Mouse (Mus musculus) erythroblast, embryonic 14.5 days (primary cell): Measurements from ENCODE around the gene Tfap2c. TPM values are rescaled to one million over a fixed set of nuclear protein-coding genes. Genes with fewer than 3 reads are reported as not detected.

Source experiments
- H3K27me3 ChIP-seq: 2 replicates; pipeline ENCODE4 v1.6.1; 2012; ENCODE audit warnings: inconsistent platforms; ENCODE audit not compliant: control insufficient read depth
- H3K36me3 ChIP-seq: 2 replicates; pipeline ENCODE4 v1.6.1; 2012; ENCODE audit warnings: mild to moderate bottlenecking, inconsistent platforms; ENCODE audit not compliant: control insufficient read depth
- H3K4me1 ChIP-seq: 2 replicates; pipeline ENCODE4 v1.6.1; 2012; ENCODE audit warnings: inconsistent platforms; ENCODE audit not compliant: control insufficient read depth
- H3K4me3 ChIP-seq: replicated peaks from 2 replicates; pipeline ENCODE3; 2012; ENCODE audit warnings: moderate library complexity, mild to moderate bottlenecking, inconsistent platforms
- H3K9me3 ChIP-seq: 2 replicates; pipeline ENCODE4 v1.6.1; 2012; ENCODE audit warnings: low read length, inconsistent platforms, mixed read lengths; ENCODE audit not compliant: control insufficient read depth
- GATA1 ChIP-seq: IDR thresholded peaks from 2 replicates; pipeline ENCODE4 v1.6.1; 2012; ENCODE audit warnings: low read length, inconsistent platforms, mixed read lengths
- TAL1 ChIP-seq: IDR thresholded peaks from 3 replicates; pipeline ENCODE4 v1.6.1; 2012; ENCODE audit warnings: low read length, inconsistent platforms, mixed read lengths
- polyA plus RNA-seq: library from polyadenylated mRNA; stranded (reverse); fragments of >175 nt; gene quantifications from 2 replicates; pipeline ENCODE4 v1.2.3, GENCODE M21; 2012

Gene Tfap2c
- polyA plus RNA-seq, 1 experiment = not detected

- peaks cover 94% of the 10 kb centered on the region for H3K27me3 ChIP-seq
- H3K4me3 ChIP-seq = no peak overlapping the region
- H3K9me3 ChIP-seq = no peaks in the 10 kb centered on the region; the same call in 1 of the 2 replicates
- TF ChIP-seq GATA1 (no peak), TAL1 (no peak)
- no peaks in the 10 kb centered on the region for H3K4me1 ChIP-seq
- no peaks in the 10 kb centered on the region for H3K36me3 ChIP-seq
Measured at GRCm38 (mm10) chr2:172547807-172548586, 1.4 kb upstream of the Tfap2c start.

DNA sequence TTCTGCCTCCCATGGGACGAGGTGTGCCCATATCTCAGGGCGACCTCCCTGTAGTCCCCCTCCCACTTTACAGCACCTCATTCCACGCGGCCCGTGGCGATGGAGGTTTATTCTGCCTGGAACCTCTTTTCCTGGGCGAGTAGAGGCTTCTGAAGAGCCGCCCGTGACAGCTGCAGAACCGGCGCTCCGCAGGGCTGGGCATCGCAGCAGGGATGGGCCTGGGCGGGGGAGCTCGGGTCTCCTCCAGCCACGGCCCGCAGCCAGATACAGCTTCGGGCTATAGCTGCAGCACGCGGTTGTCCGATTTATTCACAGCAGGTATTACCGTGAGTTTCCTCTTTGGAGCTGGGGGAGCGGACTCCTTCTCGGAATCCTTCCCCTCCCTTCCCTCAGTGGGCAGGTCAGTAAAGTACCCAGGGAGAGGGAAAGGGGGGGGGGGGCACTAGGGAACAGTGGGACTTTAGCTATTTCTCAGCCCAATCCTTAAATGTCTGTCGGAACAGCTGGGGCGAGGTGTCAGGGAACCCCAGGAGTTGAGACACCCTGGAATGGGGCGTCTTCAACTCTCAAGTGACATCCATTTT lies 629 bp upstream of the Tfap2c start:
- TF ChIP-seq TAL1 (no peak), GATA1 (no peak)
- no peaks in the 10 kb centered on the region for H3K4me1 ChIP-seq
- H3K9me3 ChIP-seq = no peaks in the 10 kb centered on the region; the same call in 1 of the 2 replicates
- H3K36me3 ChIP-seq = no peaks in the 10 kb centered on the region
- H3K27me3 ChIP-seq = peaks cover 97% of the 10 kb centered on the region
- H3K4me3 ChIP-seq = no peak overlapping the region

DNA sequence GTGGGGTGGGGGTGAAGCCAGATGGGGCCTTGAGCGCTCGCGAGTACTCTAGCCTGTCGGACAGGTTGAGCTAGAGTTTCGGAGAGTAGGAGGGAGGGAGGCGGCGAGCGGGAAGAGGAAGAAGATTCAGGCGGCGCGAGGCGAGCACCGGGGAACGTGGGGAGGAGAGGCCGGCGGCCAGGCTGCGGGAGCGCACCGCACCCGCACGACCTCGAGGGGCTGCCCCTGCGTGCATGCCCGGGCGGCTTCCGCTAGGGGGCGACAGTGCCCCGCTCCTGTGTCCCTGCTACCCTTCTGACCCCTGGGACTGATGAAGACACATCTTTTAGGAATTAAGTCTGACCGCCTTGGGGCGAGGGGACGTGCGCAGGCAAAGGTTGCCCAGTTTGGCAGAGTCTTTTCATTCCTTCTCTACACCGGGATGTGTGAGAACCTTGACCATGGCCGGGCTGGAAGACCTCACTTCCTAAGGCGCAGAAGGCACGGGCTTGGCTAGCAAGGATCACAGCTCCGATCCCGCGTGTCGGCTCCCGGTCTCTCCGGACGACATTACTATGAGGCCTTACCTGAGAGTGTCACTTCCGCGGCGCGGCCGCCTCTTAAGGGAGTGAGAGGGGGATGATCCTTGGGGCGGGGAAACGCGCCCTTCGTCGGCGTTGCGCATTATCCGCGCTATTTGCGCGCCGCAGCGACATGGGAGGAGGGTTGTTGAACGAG lies 1.1 kb downstream of the Tfap2c start:
- H3K36me3 ChIP-seq = no peaks in the 10 kb centered on the region
- peaks cover 92% of the 10 kb centered on the region for H3K27me3 ChIP-seq
- H3K4me1 ChIP-seq = no peaks in the 10 kb centered on the region
- TF ChIP-seq GATA1 (no peak), TAL1 (no peak)
- no peaks in the 10 kb centered on the region; the same call in 1 of the 2 replicates for H3K9me3 ChIP-seq
- H3K4me3 ChIP-seq = no peak overlapping the region

- peaks cover 85% of the 10 kb centered on the region for H3K27me3 ChIP-seq
- no peaks in the 10 kb centered on the region for H3K36me3 ChIP-seq
- H3K4me3 ChIP-seq = no peak overlapping the region
- no peaks in the 10 kb centered on the region; the same call in 1 of the 2 replicates for H3K9me3 ChIP-seq
- no peak for TF ChIP-seq GATA1
- no peak for TF ChIP-seq TAL1
- H3K4me1 ChIP-seq = no peaks in the 10 kb centered on the region
Measured at GRCm38 (mm10) chr2:172551081-172551720, 1.8 kb downstream of the Tfap2c start.

DNA sequence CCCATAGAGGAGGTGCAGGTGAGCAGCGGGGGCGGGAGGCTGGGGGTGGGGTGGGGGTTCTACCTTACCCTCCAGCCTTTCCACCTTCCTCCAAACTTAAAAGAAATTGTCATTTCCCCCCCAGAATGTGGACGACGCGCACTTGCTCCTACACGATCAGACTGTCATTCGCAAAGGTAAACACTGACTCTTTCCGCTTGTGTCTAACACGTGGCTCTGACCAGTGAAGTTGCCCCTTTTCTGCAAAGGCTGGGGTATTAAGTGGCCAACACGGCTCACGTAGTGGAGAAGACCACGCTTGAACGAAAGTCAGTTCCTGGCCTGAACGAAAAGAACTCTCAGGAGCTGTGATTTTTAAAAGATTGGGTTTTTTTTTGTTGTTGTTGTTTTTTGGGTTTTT lies 2.5 kb downstream of the Tfap2c start:
- H3K27me3 ChIP-seq = peaks cover 79% of the 10 kb centered on the region
- H3K9me3 ChIP-seq = no peaks in the 10 kb centered on the region; the same call in 1 of the 2 replicates
- TF ChIP-seq GATA1 = no peak
- TF ChIP-seq TAL1 = no peak
- no peak overlapping the region for H3K4me3 ChIP-seq
- no peaks in the 10 kb centered on the region for H3K36me3 ChIP-seq
- no peaks in the 10 kb centered on the region for H3K4me1 ChIP-seq

DNA sequence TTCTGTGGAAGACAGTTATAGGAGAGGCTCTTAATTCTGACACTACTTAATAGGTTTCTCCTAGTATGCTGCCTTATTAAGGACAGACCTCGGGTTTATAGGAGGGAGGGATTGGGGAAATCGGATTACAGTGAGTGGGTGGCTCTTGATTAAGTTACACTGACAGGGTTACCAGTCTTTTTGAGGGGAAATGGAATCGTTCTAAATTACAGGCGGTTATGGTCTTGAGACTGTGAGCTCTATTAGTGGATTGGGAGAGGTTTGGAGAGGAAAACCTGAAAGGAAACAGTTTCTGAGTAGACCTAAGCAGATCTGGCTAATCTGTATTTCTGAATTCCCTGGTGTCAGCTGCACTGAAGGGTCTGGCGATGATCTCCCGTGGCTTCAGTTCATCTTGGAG lies 3.3 kb downstream of the Tfap2c start:
- Histone ChIP-seq H3K27me3 (peaks cover 71% of the 10 kb centered on the region), H3K4me3 (no peak overlapping the region), H3K4me1 (no peaks in the 10 kb centered on the region), H3K9me3 (no peaks in the 10 kb centered on the region; the same call in 1 of the 2 replicates), H3K36me3 (no peaks in the 10 kb centered on the region)
- TF ChIP-seq TAL1 = no peak
- no peak for TF ChIP-seq GATA1

GRCm38 (mm10) chr2:172554211-172554610 lies 4.8 kb downstream of the Tfap2c start:
- no peaks in the 10 kb centered on the region; the same call in 1 of the 2 replicates for H3K9me3 ChIP-seq
- no peaks in the 10 kb centered on the region for H3K36me3 ChIP-seq
- no peak overlapping the region for H3K4me3 ChIP-seq
- TF ChIP-seq TAL1 (no peak), GATA1 (no peak)
- H3K4me1 ChIP-seq = no peaks in the 10 kb centered on the region
- peaks cover 58% of the 10 kb centered on the region for H3K27me3 ChIP-seq

- H3K9me3 ChIP-seq = no peaks in the 10 kb centered on the region
- no peaks in the 10 kb centered on the region for H3K36me3 ChIP-seq
- H3K4me1 ChIP-seq = no peaks in the 10 kb centered on the region
- peaks cover 11% of the 10 kb centered on the region for H3K27me3 ChIP-seq
- H3K4me3 ChIP-seq = no peak overlapping the region
- no peak for TF ChIP-seq TAL1
- TF ChIP-seq GATA1 = no peak
Measured at GRCm38 (mm10) chr2:172558674-172559468, 9.5 kb downstream of the Tfap2c start.
